Mouse (Mus musculus): ENCODE results near the gene Smc1b. TPM values are rescaled to one million over a fixed set of nuclear protein-coding genes. Genes with fewer than 3 reads are reported as not detected.
"Not testable (repeated sequence)": the region's sequence is repeated elsewhere in the genome, so short reads cannot be mapped to it uniquely, and the experiment has no call there.

Smc1b gene
- polyA plus RNA-seq, 1 experiment from 2014 or later = not detected

- ATAC-seq (ENCODE audit: insufficient read depth, low FRiP score, low TSS enrichment) = no peak
- H3K9me3 ChIP-seq (ENCODE audit: control insufficient read depth, low read length) = no peaks in the 10 kb centered on the region
- H3K4me2 ChIP-seq (ENCODE audit: low read depth) = no peak overlapping the region
- no peaks in the 10 kb centered on the region for H3K27me3 ChIP-seq (ENCODE audit: control insufficient read depth, insufficient read depth, low read length)
- H3K36me3 ChIP-seq (ENCODE audit: control insufficient read depth, insufficient read depth, low read length) = no peaks in the 10 kb centered on the region
- H3K27ac ChIP-seq (ENCODE audit: low read depth, low read length) = peak overlapping the region; percentile 35
- H3K4me3 ChIP-seq (ENCODE audit: low read depth, low read length) = no peak overlapping the region
- no peak overlapping the region for H3K9ac ChIP-seq (ENCODE audit: low read length)
- peaks cover 12% of the 10 kb centered on the region for H3K4me1 ChIP-seq (ENCODE audit: control insufficient read depth, insufficient read depth, low read length)
- DNase-seq (ENCODE audit: low spot score) = peak; percentile 67
- 13% methylated on average over 4 of the region's 4 CpGs for WGBS
Observed at GRCm38 (mm10) chr15:85042361-85042954, 89.3 kb downstream of the Smc1b start.

GRCm38 (mm10) chr15:85041546-85042225 lies 90.1 kb downstream of the Smc1b start:
- Histone ChIP-seq H3K9ac (ENCODE audit: low read length) (no peak overlapping the region; the same call in 1 of the 2 replicates), H3K9me3 (ENCODE audit: control insufficient read depth, low read length) (no peaks in the 10 kb centered on the region), H3K4me2 (ENCODE audit: low read depth) (no peak overlapping the region), H3K4me3 (ENCODE audit: low read depth, low read length) (no peak overlapping the region), H3K27ac (ENCODE audit: low read depth, low read length) (0 out of 2 replicates have a peak overlapping the region, but pooled peaks have one; percentile 29), H3K27me3 (ENCODE audit: control insufficient read depth, insufficient read depth, low read length) (no peaks in the 10 kb centered on the region), H3K4me1 (ENCODE audit: control insufficient read depth, insufficient read depth, low read length) (peaks cover 13% of the 10 kb centered on the region), H3K36me3 (ENCODE audit: control insufficient read depth, insufficient read depth, low read length) (no peaks in the 10 kb centered on the region)
- ATAC-seq (ENCODE audit: insufficient read depth, low FRiP score, low TSS enrichment) (no peak), DNase-seq (ENCODE audit: low spot score) (no peak)
- 87% methylated on average over 10 of the region's 10 CpGs for WGBS

GRCm38 (mm10) chr15:85037343-85037690 lies 94.4 kb downstream of the Smc1b start:
- 7% methylated on average over 8 of the region's 8 CpGs for WGBS
- H3K9ac ChIP-seq (ENCODE audit: low read length) = peak overlapping the region; percentile 88
- H3K9me3 ChIP-seq (ENCODE audit: control insufficient read depth, low read length) = no peaks in the 10 kb centered on the region
- peaks cover 7% of the 10 kb centered on the region for H3K4me1 ChIP-seq (ENCODE audit: control insufficient read depth, insufficient read depth, low read length)
- H3K27me3 ChIP-seq (ENCODE audit: control insufficient read depth, insufficient read depth, low read length) = no peaks in the 10 kb centered on the region
- peak overlapping the region; percentile 82 for H3K4me2 ChIP-seq (ENCODE audit: low read depth)
- H3K36me3 ChIP-seq (ENCODE audit: control insufficient read depth, insufficient read depth, low read length) = no peaks in the 10 kb centered on the region
- H3K4me3 ChIP-seq (ENCODE audit: low read depth, low read length) = peak overlapping the region; percentile 77
- peak; percentile 42; the same call in 1 of the 2 replicates for ATAC-seq (ENCODE audit: insufficient read depth, low FRiP score, low TSS enrichment)
- DNase-seq (ENCODE audit: low spot score) = no peak
- no peak overlapping the region for H3K27ac ChIP-seq (ENCODE audit: low read depth, low read length)

GRCm38 (mm10) chr15:85036566-85037342 lies 95.0 kb downstream of the Smc1b start:
- Histone ChIP-seq H3K9me3 (ENCODE audit: control insufficient read depth, low read length) (no peaks in the 10 kb centered on the region), H3K9ac (ENCODE audit: low read length) (peak overlapping the region; percentile 88), H3K27ac (ENCODE audit: low read depth, low read length) (no peak overlapping the region), H3K36me3 (ENCODE audit: control insufficient read depth, insufficient read depth, low read length) (no peaks in the 10 kb centered on the region), H3K4me2 (ENCODE audit: low read depth) (peak overlapping the region; percentile 82), H3K4me1 (ENCODE audit: control insufficient read depth, insufficient read depth, low read length) (peaks cover 7% of the 10 kb centered on the region; the same call in 1 of the 2 replicates), H3K4me3 (ENCODE audit: low read depth, low read length) (peak overlapping the region; percentile 77), H3K27me3 (ENCODE audit: control insufficient read depth, insufficient read depth, low read length) (no peaks in the 10 kb centered on the region)
- peak; percentile 93 for ATAC-seq (ENCODE audit: insufficient read depth, low FRiP score, low TSS enrichment)
- under 1% methylated on average over 64 of the region's 75 CpGs for WGBS
- DNase-seq (ENCODE audit: low spot score) = peak; percentile 100

- not testable (repeated sequence) for DNase-seq (ENCODE audit: low spot score); H3K9me3 ChIP-seq (ENCODE audit: control insufficient read depth, low read length)
- 50% methylated on average over 7 of the region's 7 CpGs for WGBS
Observed at GRCm38 (mm10) chr15:85033916-85034315, 97.8 kb downstream of the Smc1b start.

GRCm38 (mm10) chr15:85031866-85032265 lies 99.9 kb downstream of the Smc1b start:
- 83% methylated on average over 3 of the region's 3 CpGs for WGBS
- ATAC-seq (ENCODE audit: insufficient read depth, low FRiP score, low TSS enrichment) (no peak), DNase-seq (ENCODE audit: low spot score) (no peak)
- H3K9ac ChIP-seq (ENCODE audit: low read length) = no peak overlapping the region
- no peaks in the 10 kb centered on the region for H3K27me3 ChIP-seq (ENCODE audit: control insufficient read depth, insufficient read depth, low read length)
- H3K9me3 ChIP-seq (ENCODE audit: control insufficient read depth, low read length) = no peaks in the 10 kb centered on the region
- no peak overlapping the region for H3K4me3 ChIP-seq (ENCODE audit: low read depth, low read length)
- H3K36me3 ChIP-seq (ENCODE audit: control insufficient read depth, insufficient read depth, low read length) = no peaks in the 10 kb centered on the region
- H3K4me2 ChIP-seq (ENCODE audit: low read depth) = no peak overlapping the region
- no peaks in the 10 kb centered on the region for H3K4me1 ChIP-seq (ENCODE audit: control insufficient read depth, insufficient read depth, low read length)
- no peak overlapping the region for H3K27ac ChIP-seq (ENCODE audit: low read depth, low read length)

More at GRCm38 (mm10) chr15:85033916-85034315, 97.8 kb downstream of the Smc1b start:
- H3K4me1 ChIP-seq (ENCODE audit: control insufficient read depth, insufficient read depth, low read length); H3K9ac ChIP-seq (ENCODE audit: low read length); H3K4me2 ChIP-seq (ENCODE audit: low read depth); ATAC-seq (ENCODE audit: insufficient read depth, low FRiP score, low TSS enrichment); H3K27me3 ChIP-seq (ENCODE audit: control insufficient read depth, insufficient read depth, low read length); H3K27ac ChIP-seq (ENCODE audit: low read depth, low read length); H3K36me3 ChIP-seq (ENCODE audit: control insufficient read depth, insufficient read depth, low read length); H3K4me3 ChIP-seq (ENCODE audit: low read depth, low read length): not testable (repeated sequence)

GRCm38 (mm10) chr15:85030643-85031042 lies 101.1 kb downstream of the Smc1b start:
- H3K4me3 ChIP-seq (ENCODE audit: low read depth, low read length); H3K36me3 ChIP-seq (ENCODE audit: control insufficient read depth, insufficient read depth, low read length); H3K9me3 ChIP-seq (ENCODE audit: control insufficient read depth, low read length); H3K4me1 ChIP-seq (ENCODE audit: control insufficient read depth, insufficient read depth, low read length); DNase-seq (ENCODE audit: low spot score); H3K9ac ChIP-seq (ENCODE audit: low read length); H3K27ac ChIP-seq (ENCODE audit: low read depth, low read length); H3K27me3 ChIP-seq (ENCODE audit: control insufficient read depth, insufficient read depth, low read length); H3K4me2 ChIP-seq (ENCODE audit: low read depth); ATAC-seq (ENCODE audit: insufficient read depth, low FRiP score, low TSS enrichment): not testable (repeated sequence)
- 82% methylated on average over 1 of the region's 1 CpGs for WGBS

GRCm38 (mm10) chr15:85028648-85029047 lies 103.1 kb downstream of the Smc1b start, which contains the start of gene Fam118a:
TSS of gene Fam118a (plus strand) at chr15:85028948.
- H3K9ac ChIP-seq (ENCODE audit: low read length); H3K27me3 ChIP-seq (ENCODE audit: control insufficient read depth, insufficient read depth, low read length); H3K4me3 ChIP-seq (ENCODE audit: low read depth, low read length); H3K4me1 ChIP-seq (ENCODE audit: control insufficient read depth, insufficient read depth, low read length); H3K9me3 ChIP-seq (ENCODE audit: control insufficient read depth, low read length); DNase-seq (ENCODE audit: low spot score); ATAC-seq (ENCODE audit: insufficient read depth, low FRiP score, low TSS enrichment); H3K4me2 ChIP-seq (ENCODE audit: low read depth); H3K27ac ChIP-seq (ENCODE audit: low read depth, low read length); H3K36me3 ChIP-seq (ENCODE audit: control insufficient read depth, insufficient read depth, low read length): not testable (repeated sequence)
- 58% methylated on average over 1 of the region's 1 CpGs for WGBS
